Mouse (Mus musculus) myocyte (in vitro differentiated cells): ENCODE measurements around the gene Gemin4. TPM values are rescaled to one million over a fixed set of nuclear protein-coding genes. Genes with fewer than 3 reads are reported as not detected.
A peak's percentile ranks its signal among the peaks of the same experiment; 100 is the strongest.

Experiments
- H3K27me3 ChIP-seq: one replicate; pipeline ENCODE4 v1.6.1; 2011; ENCODE audit not compliant: control insufficient read depth, insufficient read depth, insufficient read length
- H3K36me3 ChIP-seq: one replicate; pipeline ENCODE4 v1.6.1; 2011; ENCODE audit not compliant: control insufficient read depth, insufficient read depth
- H3K4me2 ChIP-seq: one replicate; pipeline ENCODE4 v1.6.1; 2011; ENCODE audit warnings: low read depth, control low read depth
- H3K4me3 ChIP-seq: one replicate; pipeline ENCODE4 v1.5.1; 2011; ENCODE audit warnings: mild to moderate bottlenecking, control low read depth, moderate library complexity
- H3K79me2 ChIP-seq: one replicate; pipeline ENCODE4 v1.6.1; 2011; ENCODE audit not compliant: control insufficient read depth, insufficient read depth
- H3ac ChIP-seq: one replicate; pipeline ENCODE4 v1.6.1; 2011; ENCODE audit not compliant: control insufficient read depth, insufficient read length
- CEBPB ChIP-seq: IDR thresholded peaks from 2 replicates; pipeline ENCODE4 v1.6.1; 2011; ENCODE audit warnings: mild to moderate bottlenecking, moderate library complexity; ENCODE audit not compliant: poor library complexity, insufficient read depth, severe bottlenecking
- E2F4 ChIP-seq: IDR thresholded peaks from one replicate; pipeline ENCODE4 v1.6.1; 2011; ENCODE audit warnings: mild to moderate bottlenecking, control low read depth, moderate library complexity; ENCODE audit not compliant: insufficient read depth
- MAX ChIP-seq: IDR thresholded peaks from one replicate; pipeline ENCODE4 v1.6.1; 2011; ENCODE audit warnings: low read depth, mild to moderate bottlenecking, control low read depth
- MYOD1 ChIP-seq, 3 experiments: IDR thresholded peaks; one replicate each; pipeline ENCODE4 v1.6.1; 2011; ENCODE audit warnings: control low read depth in 2 of 3, low read depth in 2 of 3, mild to moderate bottlenecking in 2 of 3, moderate library complexity in 1 of 3; ENCODE audit not compliant: insufficient read length in 2 of 3, control insufficient read depth in 1 of 3
- MYOG ChIP-seq, 3 experiments: IDR thresholded peaks; one replicate each; pipeline ENCODE4 v1.6.1; 2011; ENCODE audit warnings: control low read depth in 2 of 3, low read depth in 2 of 3, mild to moderate bottlenecking in 2 of 3; ENCODE audit not compliant: insufficient read length in 2 of 3, control insufficient read depth in 1 of 3, insufficient read depth in 1 of 3
- POLR2A ChIP-seq: IDR thresholded peaks from one replicate; pipeline ENCODE4 v1.6.1; 2011; ENCODE audit warnings: low read depth, mild to moderate bottlenecking, control low read depth, moderate library complexity; ENCODE audit not compliant: insufficient read length
- POLR2AphosphoS2 ChIP-seq: IDR thresholded peaks from one replicate; pipeline ENCODE4 v1.6.1; 2011; ENCODE audit warnings: low read depth, control low read depth; ENCODE audit not compliant: insufficient read length
- REST ChIP-seq: IDR thresholded peaks from one replicate; pipeline ENCODE4 v1.6.1; 2011; ENCODE audit warnings: mild to moderate bottlenecking, control low read depth, moderate library complexity; ENCODE audit not compliant: insufficient read depth, insufficient read length
- SRF ChIP-seq: IDR thresholded peaks from one replicate; pipeline ENCODE4 v1.6.1; 2011; ENCODE audit warnings: low read depth; ENCODE audit not compliant: control insufficient read depth, insufficient read length
- TCF12 ChIP-seq: IDR thresholded peaks from one replicate; pipeline ENCODE4 v1.6.1; 2011; ENCODE audit warnings: mild to moderate bottlenecking, control low read depth; ENCODE audit not compliant: poor library complexity, insufficient read depth, severe bottlenecking
- TCF3 ChIP-seq: IDR thresholded peaks from one replicate; pipeline ENCODE4 v1.6.1; 2011; ENCODE audit warnings: low read depth, control low read depth; ENCODE audit not compliant: insufficient read length
- USF1 ChIP-seq: IDR thresholded peaks from one replicate; pipeline ENCODE4 v1.6.1; 2011; ENCODE audit warnings: low read depth, mild to moderate bottlenecking, control low read depth, moderate library complexity
- polyA plus RNA-seq: library from polyadenylated mRNA; unstranded; fragments of >200 nt; fragmentation: generic; extraction: Trizol; gene quantifications from one replicate; pipeline ENCODE4 v1.2.1, GENCODE M21; 2012; ENCODE audit warnings: missing spikeins

Gemin4 gene
- 10.7 TPM for polyA plus RNA-seq

DNA sequence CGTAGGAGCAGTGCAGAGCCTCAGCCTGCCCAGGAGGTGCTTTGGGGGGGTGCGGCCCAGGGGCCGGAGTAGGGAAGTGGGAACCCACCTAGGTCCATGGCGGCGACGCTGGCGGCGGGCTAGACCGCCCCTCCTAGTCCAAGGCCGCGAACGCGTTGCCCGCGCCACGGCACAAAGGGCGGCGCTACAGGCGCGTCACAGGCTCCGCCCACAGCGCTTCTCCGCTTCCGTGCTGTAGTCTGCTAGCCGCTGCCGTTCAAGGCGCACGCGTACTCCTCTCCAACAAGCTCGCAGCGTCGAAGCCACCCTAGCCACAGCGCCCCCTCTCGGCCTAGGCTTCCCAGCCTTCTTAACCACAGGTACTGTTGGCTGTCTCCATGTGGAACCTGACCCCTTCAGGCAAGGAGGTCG, at the start of gene Gemin4, which contains the start of gene Dbil5:
TSS of gene Gemin4 (minus strand) at position 275 of the 411 bp plus-strand sequence.
TSS of gene Dbil5 (plus strand) at position 219 of the 411 bp plus-strand sequence.
- H3K27me3 ChIP-seq: no peaks in the 10 kb centered on the region
- TF ChIP-seq MYOD1 (IDR thresholded peaks at IDR 0.05; ENCODE audit: control insufficient read depth in 1 of 3, insufficient read length in 2 of 3, low read depth in 2 of 3) (peak in 1 of 3 experiments; percentile 38), MYOG (IDR thresholded peaks at IDR 0.05; ENCODE audit: control insufficient read depth in 1 of 3, insufficient read depth in 1 of 3, insufficient read length in 2 of 3, low read depth in 2 of 3) (peak in 1 of 3 experiments; percentile 22), POLR2A (peak; percentile 100), MAX (peak; percentile 43), SRF (no peak), POLR2AphosphoS2 (peak; percentile 95), REST (no peak), TCF3 (no peak)
- peak within 1 kb of the TSS; percentile 93 for H3K4me2 ChIP-seq
- peaks cover 12% of the 10 kb centered on the region for H3K79me2 ChIP-seq
- H3K4me3 ChIP-seq: peak within 1 kb of the TSS; percentile 88
- peak within 1 kb of the TSS; percentile 10 for H3ac ChIP-seq
- H3K36me3 ChIP-seq: peaks cover 5% of the 10 kb centered on the region

DNA sequence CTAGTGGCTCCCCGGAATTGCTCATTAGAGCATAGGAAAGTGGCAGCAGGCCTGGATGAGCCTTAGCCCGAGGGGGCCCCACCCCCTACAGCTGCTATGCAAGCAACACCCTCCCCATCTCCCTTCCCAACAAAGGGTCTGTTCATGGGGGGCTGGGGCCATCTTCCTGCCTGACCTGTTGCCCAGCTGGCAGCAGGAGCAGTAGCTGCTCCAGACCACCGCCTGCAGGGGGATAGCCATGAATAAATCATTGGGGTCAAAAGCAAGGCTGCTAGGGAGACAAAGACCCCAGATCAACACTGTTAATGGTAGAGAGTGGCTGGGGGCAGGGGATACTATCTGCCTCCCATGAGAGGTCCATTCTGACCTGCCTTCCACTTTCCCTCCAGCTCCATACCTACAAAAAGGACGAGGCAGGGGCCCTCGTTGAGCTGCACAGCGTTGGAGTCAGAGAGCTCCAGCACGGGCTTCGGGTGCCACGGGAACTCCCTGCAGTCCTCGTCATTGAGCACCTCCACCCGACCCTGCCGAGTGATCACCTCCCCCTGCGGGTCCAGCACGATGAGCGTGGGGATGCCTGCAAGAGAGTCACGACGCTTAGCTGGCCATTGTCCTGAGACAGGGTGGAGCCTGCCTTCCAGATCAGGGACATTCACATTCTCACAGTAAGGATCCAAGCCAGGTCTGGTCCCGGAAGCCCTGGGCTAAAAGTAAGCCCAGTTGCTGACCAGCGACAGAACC, 45.3 kb upstream of the Gemin4 start:
- Histone ChIP-seq H3K4me3 (no peak overlapping the region), H3ac (no peak overlapping the region), H3K79me2 (no peaks in the 10 kb centered on the region), H3K27me3 (no peaks in the 10 kb centered on the region), H3K36me3 (peaks cover 16% of the 10 kb centered on the region), H3K4me2 (no peak overlapping the region)
- TF ChIP-seq POLR2A: no peak
- TF ChIP-seq E2F4: no peak
- TF ChIP-seq TCF12: no peak
- TF ChIP-seq CEBPB: no peak
- TF ChIP-seq REST: no peak
- no peak for TF ChIP-seq MYOD1 (IDR thresholded peaks at IDR 0.05; ENCODE audit: control insufficient read depth in 1 of 3, insufficient read length in 2 of 3, low read depth in 2 of 3)
- TF ChIP-seq SRF: no peak
- no peak for TF ChIP-seq TCF3
- TF ChIP-seq MYOG (IDR thresholded peaks at IDR 0.05; ENCODE audit: control insufficient read depth in 1 of 3, insufficient read depth in 1 of 3, insufficient read length in 2 of 3, low read depth in 2 of 3): no peak
- no peak for TF ChIP-seq USF1
- no peak for TF ChIP-seq POLR2AphosphoS2
- no peak for TF ChIP-seq MAX

GRCm38 (mm10) chr11:76261224-76261623, 43.8 kb upstream of the Gemin4 start:
- no peaks in the 10 kb centered on the region for H3K79me2 ChIP-seq
- no peak overlapping the region for H3K4me3 ChIP-seq
- TF ChIP-seq POLR2AphosphoS2 (no peak), REST (no peak), CEBPB (no peak), MYOG (IDR thresholded peaks at IDR 0.05; ENCODE audit: control insufficient read depth in 1 of 3, insufficient read depth in 1 of 3, insufficient read length in 2 of 3, low read depth in 2 of 3) (no peak), TCF12 (no peak), SRF (no peak), MAX (no peak), USF1 (no peak), E2F4 (no peak), POLR2A (no peak), MYOD1 (IDR thresholded peaks at IDR 0.05; ENCODE audit: control insufficient read depth in 1 of 3, insufficient read length in 2 of 3, low read depth in 2 of 3) (no peak), TCF3 (no peak)
- H3ac ChIP-seq: no peak overlapping the region
- H3K36me3 ChIP-seq: peaks cover 16% of the 10 kb centered on the region
- no peak overlapping the region for H3K4me2 ChIP-seq
- no peaks in the 10 kb centered on the region for H3K27me3 ChIP-seq

- no peaks in the 10 kb centered on the region for H3K79me2 ChIP-seq
- no peaks in the 10 kb centered on the region for H3K27me3 ChIP-seq
- TF ChIP-seq USF1 (no peak), CEBPB (no peak), REST (no peak), E2F4 (no peak), TCF12 (no peak)
- no peak overlapping the region for H3K4me2 ChIP-seq
- H3K4me3 ChIP-seq: no peak overlapping the region
- no peak overlapping the region for H3ac ChIP-seq
- H3K36me3 ChIP-seq: peaks cover 8% of the 10 kb centered on the region
Observed at GRCm38 (mm10) chr11:76260208-76261050, 43.0 kb upstream of the Gemin4 start.

DNA sequence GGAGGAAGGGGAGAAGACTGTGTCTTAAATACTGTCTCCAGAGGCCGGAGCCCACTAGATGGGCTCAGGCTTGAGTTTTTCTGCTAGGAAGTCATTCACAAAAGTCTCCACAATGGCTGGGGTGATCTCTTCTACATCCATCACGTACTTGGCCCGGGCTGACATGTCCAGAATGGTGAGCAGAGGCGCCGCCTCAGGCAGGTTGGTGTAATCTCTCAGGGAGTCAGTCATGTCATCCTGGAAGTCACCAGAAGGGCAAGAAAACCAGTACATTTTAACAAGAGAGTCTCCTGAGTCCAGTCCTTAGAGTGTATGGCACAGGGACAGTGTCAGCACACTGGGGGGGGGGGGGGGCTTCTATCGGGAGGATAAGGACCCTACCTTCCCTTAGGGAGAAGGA, 41.0 kb upstream of the Gemin4 start:
- Histone ChIP-seq H3K4me2 (no peak overlapping the region), H3ac (no peak overlapping the region), H3K79me2 (no peaks in the 10 kb centered on the region), H3K27me3 (no peaks in the 10 kb centered on the region), H3K4me3 (no peak overlapping the region), H3K36me3 (peaks cover 7% of the 10 kb centered on the region)
- TF ChIP-seq MAX: no peak
- no peak for TF ChIP-seq CEBPB
- TF ChIP-seq POLR2A: no peak
- TF ChIP-seq MYOG (IDR thresholded peaks at IDR 0.05; ENCODE audit: control insufficient read depth in 1 of 3, insufficient read depth in 1 of 3, insufficient read length in 2 of 3, low read depth in 2 of 3): no peak
- no peak for TF ChIP-seq TCF3
- no peak for TF ChIP-seq POLR2AphosphoS2
- no peak for TF ChIP-seq SRF
- no peak for TF ChIP-seq USF1
- no peak for TF ChIP-seq MYOD1 (IDR thresholded peaks at IDR 0.05; ENCODE audit: control insufficient read depth in 1 of 3, insufficient read length in 2 of 3, low read depth in 2 of 3)
- no peak for TF ChIP-seq TCF12
- no peak for TF ChIP-seq E2F4
- TF ChIP-seq REST: no peak
